Mouse (Mus musculus): Measurements from ENCODE around the gene Acsbg1.
"Not testable (repeated sequence)": the region's sequence is repeated elsewhere in the genome, so short reads cannot be mapped to it uniquely, and the experiment has no call there.

Gene Acsbg1

GRCm38 (mm10) chr9:54661605-54662377, at the start of gene Acsbg1:
Gene Acsbg1, minus strand, starts transcription at chr9:54661870.
- DNase-seq (ENCODE audit: low spot score), result no peak

GRCm38 (mm10) chr9:54708085-54708484, 46.4 kb upstream of the Acsbg1 start:
- DNase-seq (ENCODE audit: low spot score), result no peak

GRCm38 (mm10) chr9:54707288-54707999, 45.8 kb upstream of the Acsbg1 start:
- no peak for DNase-seq (ENCODE audit: low spot score)

GRCm38 (mm10) chr9:54705561-54705960, 43.9 kb upstream of the Acsbg1 start:
- no peak for DNase-seq (ENCODE audit: low spot score)

GRCm38 (mm10) chr9:54704361-54704760, 42.7 kb upstream of the Acsbg1 start:
- DNase-seq (ENCODE audit: low spot score), result no peak

GRCm38 (mm10) chr9:54702581-54702980, 40.9 kb upstream of the Acsbg1 start:
- no peak for DNase-seq (ENCODE audit: low spot score)

- no peak for DNase-seq (ENCODE audit: low spot score)
Measured at GRCm38 (mm10) chr9:54700746-54701145, 39.1 kb upstream of the Acsbg1 start.

- no peak for DNase-seq (ENCODE audit: low spot score)
Measured at GRCm38 (mm10) chr9:54700174-54700475, 38.5 kb upstream of the Acsbg1 start.

- DNase-seq (ENCODE audit: low spot score), result peak; percentile 72
Measured at GRCm38 (mm10) chr9:54699345-54700173, 37.9 kb upstream of the Acsbg1 start.

GRCm38 (mm10) chr9:54699087-54699344, 37.3 kb upstream of the Acsbg1 start:
- DNase-seq (ENCODE audit: low spot score), result no peak

- DNase-seq (ENCODE audit: low spot score), result peak; percentile 48
Measured at GRCm38 (mm10) chr9:54698318-54699086, 36.8 kb upstream of the Acsbg1 start, which contains the start of gene Dnaja4. Gene Dnaja4, plus strand, starts transcription at chr9:54698873.

- DNase-seq (ENCODE audit: low spot score), result not testable (repeated sequence)
Measured at GRCm38 (mm10) chr9:54691241-54691805, 29.7 kb upstream of the Acsbg1 start.

- DNase-seq (ENCODE audit: low spot score), result not testable (repeated sequence)
Measured at GRCm38 (mm10) chr9:54690697-54691096, 29.0 kb upstream of the Acsbg1 start.

GRCm38 (mm10) chr9:54689446-54689845, 27.8 kb upstream of the Acsbg1 start:
- DNase-seq (ENCODE audit: low spot score), result no peak

GRCm38 (mm10) chr9:54687246-54688236, 25.9 kb upstream of the Acsbg1 start:
- DNase-seq (ENCODE audit: low spot score), result no peak

- no peak for DNase-seq (ENCODE audit: low spot score)
Measured at GRCm38 (mm10) chr9:54683814-54684605, 22.3 kb upstream of the Acsbg1 start.

- no peak for DNase-seq (ENCODE audit: low spot score)
Measured at GRCm38 (mm10) chr9:54682846-54683245, 21.2 kb upstream of the Acsbg1 start.

GRCm38 (mm10) chr9:54676531-54676986, 14.9 kb upstream of the Acsbg1 start:
- peak; percentile 56 for DNase-seq (ENCODE audit: low spot score)

- no peak for DNase-seq (ENCODE audit: low spot score)
Measured at GRCm38 (mm10) chr9:54673887-54674286, 12.2 kb upstream of the Acsbg1 start.

- DNase-seq (ENCODE audit: low spot score), result no peak
Measured at GRCm38 (mm10) chr9:54671962-54672361, 10.3 kb upstream of the Acsbg1 start.

Data from spleen, adult 12 weeks (tissue).